Mouse (Mus musculus) Patski (cell line): ENCODE results near the gene Chrm3. TPM values are rescaled to one million over a fixed set of nuclear protein-coding genes. Genes with fewer than 3 reads are reported as not detected.

ENCODE experiments used
- ATAC-seq: fragments of 100-300 bp; one replicate; pipeline ENCODE4 v1.8.0; 2021
- CTCF ChIA-PET: fragments of 350-600 bp; sonication (Branson Sonifier 250); formaldehyde crosslinking; loops from one replicate; lab custom pipeline; 2022; ENCODE audit warnings: inconsistent platforms; lab: Charles Lee
- POLR2A ChIA-PET: fragments of 350-600 bp; sonication (Branson Sonifier 250); formaldehyde crosslinking; loops from one replicate; lab custom pipeline; 2022; ENCODE audit warnings: antibody characterized with exemption, inconsistent platforms; lab: Charles Lee
- DNase-seq: peaks from one replicate; pipeline ENCODE4 v3.0.0-alpha.2; 2011; ENCODE audit warnings: low read depth, low spot score
- H3K27me3 ChIP-seq: fragments of 371-371 bp; one replicate; pipeline ENCODE4 v1.5.1; 2021
- CTCF ChIP-seq: fragments of 100-300 bp; IDR thresholded peaks from one replicate; pipeline ENCODE4 v1.5.1; 2021
- in situ Hi-C: fragments of 300-500 bp; cut with MboI; formaldehyde crosslinking; loops from 3 replicates; pipeline ENCODE4 v1.11.1; 2018; ENCODE audit warnings: low pct_unique_long_range_greater_than_20kb, mixed read lengths
- polyA plus RNA-seq: library from polyadenylated mRNA; unstranded; gene quantifications from one replicate; pipeline ENCODE4 v1.2.3, GENCODE M21; 2021

Chrm3 gene
- polyA plus RNA-seq, 1 experiment from 2014 or later: not detected

DNA sequence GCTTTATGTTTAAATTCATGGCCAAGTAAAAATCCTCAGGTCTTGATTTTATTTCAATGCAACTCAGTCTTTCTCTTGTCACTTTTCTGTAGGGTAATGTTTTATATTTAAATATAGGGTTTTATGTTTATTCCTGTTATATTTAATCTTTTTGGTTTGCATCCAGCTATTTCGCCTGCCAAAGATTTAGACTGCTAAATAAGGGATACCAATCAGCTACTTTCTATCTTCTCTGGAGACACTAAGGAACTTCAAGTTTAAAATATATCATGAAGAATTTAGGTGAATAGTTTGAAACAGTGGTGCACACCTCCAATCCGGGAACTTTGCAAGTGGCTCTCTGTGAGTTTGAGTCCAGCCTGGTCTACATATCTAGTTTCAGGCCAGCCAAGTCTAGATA lies 190.1 kb downstream of the Chrm3 start:
- no peak for ATAC-seq
- ChIA-PET CTCF (no interaction called here), POLR2A (no interaction called here)
- in situ Hi-C loops: no loop called here
- peaks cover 10% of the 10 kb centered on the region for H3K27me3 ChIP-seq
- no peak for TF ChIP-seq CTCF
- no peak for DNase-seq

DNA sequence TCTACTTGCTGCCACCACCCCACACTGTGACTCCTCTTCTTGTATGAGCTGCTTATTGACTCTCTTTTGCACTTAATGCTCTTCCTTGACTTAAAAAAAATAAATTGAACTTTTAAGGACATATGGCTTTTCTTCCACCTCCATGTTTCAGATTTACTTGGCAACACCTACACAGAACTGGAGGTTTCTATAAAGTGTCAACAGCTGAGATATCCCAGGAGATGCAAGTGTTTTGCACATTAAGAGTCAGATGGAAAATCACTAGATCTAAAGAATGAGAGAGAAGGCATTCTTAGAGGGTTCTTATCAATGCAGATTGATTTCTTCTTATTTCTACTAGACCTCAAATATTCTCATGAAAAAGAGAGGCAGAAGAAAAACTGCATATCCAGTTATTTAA lies 197.3 kb downstream of the Chrm3 start:
- ATAC-seq: no peak
- in situ Hi-C loops: no loop called here
- DNase-seq: no peak
- peaks cover 13% of the 10 kb centered on the region for H3K27me3 ChIP-seq
- POLR2A ChIA-PET: no interaction called here
- no peak for TF ChIP-seq CTCF
- CTCF ChIA-PET: no interaction called here

DNA sequence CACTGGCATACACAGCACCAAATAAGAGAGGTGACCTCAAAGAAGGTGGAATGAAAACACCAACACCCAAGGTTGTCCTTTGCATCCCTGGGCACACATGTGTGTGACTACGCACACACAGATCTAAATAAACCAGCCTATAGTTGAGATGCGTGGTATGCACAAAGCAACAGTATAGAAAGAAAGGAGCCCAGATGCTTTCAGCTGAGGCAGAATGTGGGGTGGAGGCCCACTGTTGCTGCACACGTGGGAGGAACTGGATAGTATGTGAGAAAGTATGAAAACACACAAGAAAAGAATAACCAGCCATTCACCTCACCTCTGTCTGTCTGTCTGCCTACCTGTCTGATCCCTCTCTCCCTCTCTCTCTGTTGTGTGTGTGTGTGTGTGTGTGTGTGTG lies 203.2 kb downstream of the Chrm3 start:
- no peak for TF ChIP-seq CTCF
- in situ Hi-C loops: no loop called here
- ChIA-PET CTCF (interaction anchor here (1.0 kb wide), 1 partner anchor 8 kb away, joined by 3 read pairs; no protein-coding TSS in a partner anchor), POLR2A (no interaction called here)
- DNase-seq: no peak
- no peak for ATAC-seq
- no peaks in the 10 kb centered on the region for H3K27me3 ChIP-seq

DNA sequence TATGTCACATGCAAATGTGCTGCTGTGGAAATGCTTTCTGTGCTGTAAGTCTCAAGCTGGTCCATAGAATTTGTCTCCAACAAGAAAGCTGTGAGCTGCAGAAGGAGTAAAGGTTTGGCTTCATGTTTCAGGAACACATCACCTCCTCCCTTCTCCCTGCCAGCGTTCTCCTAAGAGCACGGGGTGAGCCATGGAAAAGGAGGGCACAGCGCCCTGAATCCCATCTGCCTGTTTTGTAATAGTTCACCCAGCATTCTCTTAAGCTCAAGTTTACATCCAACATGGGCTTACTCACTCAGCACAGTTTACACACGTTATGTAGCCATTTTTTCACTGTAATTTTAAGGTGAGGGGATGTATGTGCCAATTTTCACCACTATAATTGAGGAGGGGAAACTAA lies 220.1 kb downstream of the Chrm3 start:
- in situ Hi-C loops: no loop called here
- POLR2A ChIA-PET: no interaction called here
- no peak for TF ChIP-seq CTCF
- H3K27me3 ChIP-seq: peaks cover 6% of the 10 kb centered on the region
- DNase-seq (no peak), ATAC-seq (no peak)
- CTCF ChIA-PET: no interaction called here

DNA sequence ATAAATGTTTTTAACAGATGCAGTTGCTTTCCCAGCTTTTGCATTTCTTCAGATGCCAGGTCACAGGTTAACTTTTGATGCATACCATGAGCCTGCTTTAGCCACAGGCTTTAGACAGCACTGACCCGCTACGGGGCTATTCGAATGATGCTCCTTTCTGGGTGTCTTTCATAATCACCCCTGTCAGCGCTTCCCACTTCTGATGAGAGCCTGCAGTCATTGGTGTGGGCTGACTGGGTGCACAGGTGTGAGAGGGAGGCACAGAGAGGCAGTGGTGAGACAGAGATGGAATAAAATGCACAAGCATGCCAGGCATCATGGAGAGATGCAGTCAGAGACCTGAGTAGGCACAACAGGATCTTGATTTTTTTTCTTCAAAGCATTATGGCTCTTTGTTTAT lies 221.8 kb downstream of the Chrm3 start:
- no peak for DNase-seq
- no peaks in the 10 kb centered on the region for H3K27me3 ChIP-seq
- no peak for TF ChIP-seq CTCF
- in situ Hi-C loops: no loop called here
- CTCF ChIA-PET: no interaction called here
- no peak for ATAC-seq
- POLR2A ChIA-PET: no interaction called here

DNA sequence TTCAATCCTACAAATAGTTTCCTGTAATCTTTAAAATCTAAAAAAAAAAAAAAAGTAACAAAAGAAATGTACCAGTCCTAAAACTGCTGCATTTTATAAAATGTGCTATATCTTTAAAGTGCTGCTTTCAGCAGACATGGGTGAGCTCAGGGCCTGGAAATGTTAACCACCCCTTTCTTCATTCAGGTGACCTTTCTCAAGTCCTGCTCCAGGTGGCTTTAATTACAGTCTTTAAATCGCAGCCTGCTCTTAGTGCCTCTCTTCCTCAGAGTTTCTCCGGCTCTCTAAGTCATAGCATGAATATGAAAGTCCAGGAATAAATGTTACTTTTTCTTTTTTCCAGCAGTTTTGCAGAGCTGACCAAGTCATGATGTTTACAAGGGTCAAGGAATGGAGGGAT lies 229.6 kb downstream of the Chrm3 start:
- TF ChIP-seq CTCF: no peak
- no peak for DNase-seq
- in situ Hi-C loops: no loop called here
- H3K27me3 ChIP-seq: no peaks in the 10 kb centered on the region
- POLR2A ChIA-PET: interaction anchor here (0.6 kb wide), 1 partner anchor 29 kb away, joined by 5 read pairs; no protein-coding TSS in a partner anchor
- ATAC-seq: no peak
- CTCF ChIA-PET: no interaction called here

DNA sequence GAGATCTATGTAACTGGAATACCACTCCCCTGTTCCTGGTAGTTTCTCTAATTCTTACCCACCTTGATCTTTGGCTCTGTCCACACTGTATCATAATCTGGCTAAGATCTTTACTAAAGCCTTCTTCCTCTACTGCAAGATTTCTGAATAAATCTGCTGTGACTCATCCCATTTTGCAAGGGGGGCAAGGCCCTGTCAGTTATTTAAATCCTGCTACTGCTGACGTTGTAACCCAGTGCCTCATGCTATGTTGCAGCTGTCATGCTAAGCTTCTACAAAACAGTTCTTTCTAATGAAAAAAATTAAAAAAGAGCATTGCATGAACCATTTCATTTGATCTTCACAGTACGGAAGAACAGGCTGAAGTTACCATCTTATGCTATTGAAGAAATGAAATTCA lies 248.4 kb downstream of the Chrm3 start:
- in situ Hi-C loops: no loop called here
- TF ChIP-seq CTCF: no peak
- CTCF ChIA-PET: no interaction called here
- peaks cover 44% of the 10 kb centered on the region for H3K27me3 ChIP-seq
- POLR2A ChIA-PET: no interaction called here
- ATAC-seq (no peak), DNase-seq (no peak)

DNA sequence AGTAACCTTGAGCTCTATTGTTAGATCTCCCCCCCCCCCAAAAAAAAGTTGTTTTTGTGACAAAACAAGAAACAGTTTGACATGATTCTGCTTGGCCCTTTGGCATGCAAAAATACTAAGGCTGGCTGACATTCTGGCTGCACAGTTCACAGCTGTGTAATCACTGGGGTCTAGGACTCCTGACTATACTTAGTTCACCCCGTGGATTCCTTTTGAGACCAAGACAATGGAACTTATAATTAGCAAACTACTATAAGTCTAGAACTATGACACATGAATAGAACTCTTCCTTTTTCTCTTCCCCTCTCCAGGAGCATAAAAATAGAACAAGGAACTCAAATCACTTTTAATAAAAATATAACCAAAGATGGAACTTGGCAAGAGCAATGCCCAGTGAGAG lies 251.1 kb downstream of the Chrm3 start:
- in situ Hi-C loops: no loop called here
- POLR2A ChIA-PET: no interaction called here
- H3K27me3 ChIP-seq: peaks cover 37% of the 10 kb centered on the region
- no peak for TF ChIP-seq CTCF
- DNase-seq (no peak), ATAC-seq (no peak)
- CTCF ChIA-PET: no interaction called here

DNA sequence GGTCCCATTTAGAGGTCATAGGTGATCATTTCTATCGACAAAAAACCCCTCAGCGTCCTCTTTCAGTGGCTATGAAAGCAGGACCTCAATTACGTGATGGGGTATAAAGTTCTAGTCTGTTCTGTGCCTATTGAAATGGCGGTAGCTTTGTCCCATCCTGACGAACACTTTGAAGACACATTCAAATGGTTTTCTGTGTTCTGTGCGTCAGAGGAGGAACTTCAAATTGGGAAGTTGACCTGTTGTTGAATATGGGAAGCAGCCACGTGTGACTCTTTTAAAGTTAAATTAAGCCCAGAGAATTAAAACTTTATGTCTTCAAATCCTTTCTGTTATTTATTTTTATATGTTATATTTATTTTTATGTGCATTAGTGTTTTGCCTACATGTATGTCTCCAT lies 253.3 kb downstream of the Chrm3 start:
- in situ Hi-C loops: no loop called here
- ATAC-seq: no peak
- H3K27me3 ChIP-seq: peaks cover 32% of the 10 kb centered on the region
- TF ChIP-seq CTCF: no peak
- POLR2A ChIA-PET: no interaction called here
- DNase-seq: no peak
- CTCF ChIA-PET: no interaction called here

DNA sequence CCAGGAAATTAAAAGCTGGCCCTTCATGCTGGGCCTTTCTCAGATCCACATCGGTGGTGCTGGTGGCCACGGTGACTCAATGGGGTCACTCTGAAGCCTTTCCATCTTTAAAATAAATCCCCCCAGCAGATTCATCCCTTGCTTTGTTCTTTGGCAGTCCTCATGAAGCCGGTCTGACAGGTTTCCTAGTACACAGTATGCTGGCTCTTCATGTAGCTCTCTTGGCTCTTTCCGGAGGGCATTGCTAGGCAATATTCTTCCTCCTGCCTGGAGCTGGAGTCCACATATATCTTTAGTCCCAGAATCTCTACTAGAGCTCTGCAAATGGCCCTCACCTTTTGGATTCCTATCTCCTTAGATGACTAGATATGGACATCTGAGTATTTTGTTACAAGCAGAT lies 269.9 kb downstream of the Chrm3 start:
- H3K27me3 ChIP-seq: peaks cover 27% of the 10 kb centered on the region
- POLR2A ChIA-PET: no interaction called here
- DNase-seq: no peak
- no peak for ATAC-seq
- TF ChIP-seq CTCF: no peak
- CTCF ChIA-PET: no interaction called here
- in situ Hi-C loops: no loop called here

DNA sequence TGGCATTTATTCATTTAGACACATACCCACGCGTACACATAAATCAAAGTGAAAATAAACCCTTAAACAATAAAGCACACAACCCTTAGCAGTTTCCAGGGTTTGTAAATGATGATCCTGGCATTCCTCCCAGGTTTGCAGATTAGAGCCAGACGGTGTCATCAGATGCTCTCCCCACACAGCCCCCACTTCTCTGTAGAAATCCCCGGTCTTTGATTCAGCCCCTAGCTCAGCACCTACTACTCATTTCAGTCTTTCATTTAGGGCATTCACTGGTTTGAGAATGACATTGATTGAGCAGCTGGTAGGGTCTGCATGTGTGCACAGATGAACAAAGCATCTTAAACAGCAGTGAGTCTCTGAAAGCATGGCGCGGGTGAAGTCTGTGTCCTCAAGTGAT lies 274.3 kb downstream of the Chrm3 start:
- TF ChIP-seq CTCF: no peak
- no peak for DNase-seq
- ATAC-seq: no peak
- in situ Hi-C loops: no loop called here
- H3K27me3 ChIP-seq: peaks cover 19% of the 10 kb centered on the region
- CTCF ChIA-PET: no interaction called here
- POLR2A ChIA-PET: no interaction called here

DNA sequence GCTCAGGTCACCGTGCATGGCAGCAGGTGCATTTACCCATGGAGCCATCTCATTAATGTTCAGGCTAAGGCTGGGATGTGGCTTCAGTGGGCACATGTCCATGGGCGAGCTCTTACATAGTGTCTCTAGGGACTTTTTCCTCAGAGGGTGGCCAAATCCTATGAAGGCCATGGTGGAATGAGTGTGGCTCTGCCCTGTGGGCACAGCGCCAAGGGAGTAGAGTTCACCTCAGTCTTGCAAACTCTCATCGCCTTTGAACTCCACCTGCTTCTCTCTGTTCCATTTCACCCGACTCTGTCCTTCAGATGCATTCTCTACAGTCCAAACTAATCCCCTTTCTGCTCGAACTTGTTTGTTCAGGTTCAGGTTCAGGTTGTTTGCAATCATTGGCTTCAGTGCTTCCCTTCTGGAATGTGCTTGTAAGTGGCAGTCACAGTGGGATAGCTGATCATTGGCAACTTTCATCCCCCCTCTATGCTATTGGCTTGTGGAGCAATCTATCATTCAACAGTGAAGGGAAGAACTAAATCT lies 278.7 kb downstream of the Chrm3 start:
- no peak for TF ChIP-seq CTCF
- H3K27me3 ChIP-seq: peaks cover 11% of the 10 kb centered on the region
- ATAC-seq: no peak
- no peak for DNase-seq
- in situ Hi-C loops: no loop called here
- ChIA-PET POLR2A (no interaction called here), CTCF (no interaction called here)
